Mouse (Mus musculus): ENCODE data around the gene Fgfr1op2. TPM values are rescaled to one million over a fixed set of nuclear protein-coding genes. Genes with fewer than 3 reads are reported as not detected.
A peak's percentile ranks its signal among the peaks of the same experiment; 100 is the strongest.

Fgfr1op2 gene
- polyA plus RNA-seq, 1 experiment, result 11.5 TPM

- no peaks in the 10 kb centered on the region for H3K27me3 ChIP-seq (ENCODE audit: control insufficient read depth)
- no peaks in the 10 kb centered on the region for H3K9me3 ChIP-seq (ENCODE audit: control insufficient read depth, low read length)
- TF ChIP-seq GATA1 (IDR thresholded peaks at IDR 0.05; ENCODE audit: low read length) (no peak), TAL1 (IDR thresholded peaks at IDR 0.05; ENCODE audit: low read length) (no peak)
- H3K4me1 ChIP-seq (ENCODE audit: control insufficient read depth), result peaks cover 44% of the 10 kb centered on the region
- H3K36me3 ChIP-seq (ENCODE audit: control insufficient read depth), result peaks cover 91% of the 10 kb centered on the region
- H3K4me3 ChIP-seq (replicated peaks), result no peak overlapping the region
Observed at GRCm38 (mm10) chr6:146614541-146614940, 37.5 kb downstream of the Fgfr1op2 start.

DNA sequence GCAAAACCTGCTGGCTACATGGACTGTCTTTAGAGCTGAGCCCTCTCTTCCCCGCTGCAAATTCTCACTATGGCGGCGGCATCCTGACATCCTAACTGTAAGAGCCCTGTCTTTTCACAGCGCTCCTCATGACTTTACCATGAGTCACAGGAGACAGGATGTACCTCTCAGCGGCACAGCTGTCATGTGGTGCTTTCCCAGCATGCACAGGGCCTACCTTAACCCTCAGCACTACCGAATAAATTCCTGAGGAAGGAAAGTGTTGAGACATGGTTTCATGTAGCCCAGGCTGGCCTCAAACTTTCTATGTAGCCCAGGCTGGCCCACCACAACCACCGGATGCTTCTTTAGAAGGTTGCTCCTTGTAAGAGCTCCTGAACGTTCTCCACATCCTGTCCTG, 38.9 kb downstream of the Fgfr1op2 start:
- Histone ChIP-seq H3K36me3 (ENCODE audit: control insufficient read depth) (peaks cover 91% of the 10 kb centered on the region), H3K27me3 (ENCODE audit: control insufficient read depth) (no peaks in the 10 kb centered on the region), H3K4me1 (ENCODE audit: control insufficient read depth) (peaks cover 31% of the 10 kb centered on the region), H3K4me3 (replicated peaks) (no peak overlapping the region), H3K9me3 (ENCODE audit: control insufficient read depth, low read length) (no peaks in the 10 kb centered on the region)
- TF ChIP-seq TAL1 (IDR thresholded peaks at IDR 0.05; ENCODE audit: low read length) (no peak), GATA1 (IDR thresholded peaks at IDR 0.05; ENCODE audit: low read length) (no peak)

GRCm38 (mm10) chr6:146616670-146617069, 39.7 kb downstream of the Fgfr1op2 start:
- no peak for TF ChIP-seq GATA1 (IDR thresholded peaks at IDR 0.05; ENCODE audit: low read length)
- no peak for TF ChIP-seq TAL1 (IDR thresholded peaks at IDR 0.05; ENCODE audit: low read length)
- peaks cover 27% of the 10 kb centered on the region for H3K4me1 ChIP-seq (ENCODE audit: control insufficient read depth)
- no peaks in the 10 kb centered on the region for H3K27me3 ChIP-seq (ENCODE audit: control insufficient read depth)
- no peak overlapping the region for H3K4me3 ChIP-seq (replicated peaks)
- H3K9me3 ChIP-seq (ENCODE audit: control insufficient read depth, low read length), result no peaks in the 10 kb centered on the region
- peaks cover 95% of the 10 kb centered on the region for H3K36me3 ChIP-seq (ENCODE audit: control insufficient read depth)

GRCm38 (mm10) chr6:146628123-146628522, 51.1 kb downstream of the Fgfr1op2 start:
- Histone ChIP-seq H3K36me3 (ENCODE audit: control insufficient read depth) (peaks cover 63% of the 10 kb centered on the region), H3K4me1 (ENCODE audit: control insufficient read depth) (peaks cover 52% of the 10 kb centered on the region), H3K4me3 (replicated peaks) (no peak overlapping the region), H3K9me3 (ENCODE audit: control insufficient read depth, low read length) (no peaks in the 10 kb centered on the region), H3K27me3 (ENCODE audit: control insufficient read depth) (no peaks in the 10 kb centered on the region)
- no peak for TF ChIP-seq GATA1 (IDR thresholded peaks at IDR 0.05; ENCODE audit: low read length)

DNA sequence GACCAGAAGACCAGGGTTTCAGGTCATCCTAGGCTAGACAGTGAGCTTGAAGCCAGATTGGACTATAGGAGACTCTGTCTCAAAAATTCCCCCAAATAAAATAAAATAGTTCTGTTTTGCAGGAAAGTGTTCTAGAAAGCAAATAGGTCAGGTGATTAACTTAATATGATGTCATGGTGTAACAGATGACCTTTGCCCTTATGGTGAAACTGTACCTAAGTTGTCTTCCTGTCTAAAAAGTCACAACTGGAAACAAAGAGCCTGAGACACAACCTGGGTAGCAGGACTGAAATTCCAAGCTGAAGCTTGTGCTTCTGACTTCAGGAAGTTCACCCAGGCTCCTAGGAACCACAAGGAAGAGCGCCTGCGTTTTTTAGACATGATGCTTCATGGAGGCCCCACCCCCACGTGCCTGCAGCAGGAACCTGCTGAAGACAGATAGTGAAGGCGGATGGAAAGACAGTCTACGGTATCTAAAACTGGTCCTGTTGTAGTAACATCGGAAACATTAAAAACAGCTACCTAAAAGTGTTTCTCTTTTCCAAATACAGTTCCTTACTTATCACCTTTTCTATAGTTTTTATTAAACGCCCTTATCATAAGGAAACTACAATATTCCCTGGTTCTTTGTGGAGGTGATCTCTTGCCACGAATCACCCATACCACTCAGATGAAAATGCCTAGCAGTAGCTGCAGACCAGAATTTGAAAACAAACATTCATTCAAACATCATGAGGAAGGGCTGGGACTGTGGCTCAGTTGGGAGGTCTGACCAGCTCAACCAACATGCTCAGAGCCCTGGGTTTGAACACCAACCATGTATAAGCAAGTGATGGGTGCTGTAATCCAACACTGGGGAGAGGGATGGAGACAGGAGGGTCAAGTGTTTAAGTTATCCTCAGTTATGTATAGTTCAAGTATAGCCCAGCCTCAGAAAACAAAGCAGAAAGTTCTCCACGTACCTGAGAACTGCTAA, 53.1 kb downstream of the Fgfr1op2 start:
- TF ChIP-seq GATA1 (IDR thresholded peaks at IDR 0.05; ENCODE audit: low read length) (peak; percentile 40; the same call in 1 of the 2 replicates), TAL1 (IDR thresholded peaks at IDR 0.05; ENCODE audit: low read length) (peak; percentile 82)
- Histone ChIP-seq H3K4me1 (ENCODE audit: control insufficient read depth) (peaks cover 66% of the 10 kb centered on the region), H3K36me3 (ENCODE audit: control insufficient read depth) (peaks cover 43% of the 10 kb centered on the region), H3K27me3 (ENCODE audit: control insufficient read depth) (no peaks in the 10 kb centered on the region), H3K4me3 (replicated peaks) (peak overlapping the region; percentile 52), H3K9me3 (ENCODE audit: control insufficient read depth, low read length) (no peaks in the 10 kb centered on the region)

- Histone ChIP-seq H3K27me3 (ENCODE audit: control insufficient read depth) (no peaks in the 10 kb centered on the region), H3K4me3 (replicated peaks) (peak overlapping the region; percentile 43), H3K36me3 (ENCODE audit: control insufficient read depth) (peaks cover 38% of the 10 kb centered on the region), H3K4me1 (ENCODE audit: control insufficient read depth) (peaks cover 68% of the 10 kb centered on the region), H3K9me3 (ENCODE audit: control insufficient read depth, low read length) (no peaks in the 10 kb centered on the region)
- no peak for TF ChIP-seq TAL1 (IDR thresholded peaks at IDR 0.05; ENCODE audit: low read length)
- TF ChIP-seq GATA1 (IDR thresholded peaks at IDR 0.05; ENCODE audit: low read length), result no peak
Observed at GRCm38 (mm10) chr6:146630961-146631360, 54.0 kb downstream of the Fgfr1op2 start.

- Histone ChIP-seq H3K9me3 (ENCODE audit: control insufficient read depth, low read length) (no peaks in the 10 kb centered on the region), H3K4me3 (replicated peaks) (peak overlapping the region; percentile 41), H3K27me3 (ENCODE audit: control insufficient read depth) (no peaks in the 10 kb centered on the region), H3K4me1 (ENCODE audit: control insufficient read depth) (peaks cover 68% of the 10 kb centered on the region), H3K36me3 (ENCODE audit: control insufficient read depth) (peaks cover 29% of the 10 kb centered on the region)
- TF ChIP-seq GATA1 (IDR thresholded peaks at IDR 0.05; ENCODE audit: low read length) (no peak), TAL1 (IDR thresholded peaks at IDR 0.05; ENCODE audit: low read length) (no peak)
Observed at GRCm38 (mm10) chr6:146631847-146632246, 54.8 kb downstream of the Fgfr1op2 start.

DNA sequence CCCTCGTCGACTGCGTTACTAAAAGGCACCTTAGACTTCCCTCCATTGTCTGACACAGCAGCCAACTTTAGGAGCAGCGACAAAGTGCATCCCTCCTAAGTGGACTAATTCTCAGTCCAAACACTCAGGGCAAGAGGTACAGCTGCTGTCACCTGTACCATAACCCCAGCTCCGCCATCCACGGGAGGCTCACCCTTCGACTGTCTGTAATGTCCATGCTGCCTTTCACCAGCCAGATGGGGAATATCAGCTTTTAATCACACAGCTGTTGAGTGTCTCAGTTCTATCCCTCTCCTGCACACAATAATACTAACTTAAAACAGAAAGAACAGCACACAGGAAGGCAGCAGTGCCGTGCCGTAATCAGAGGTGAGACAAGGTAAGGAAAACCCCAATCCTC, 55.4 kb downstream of the Fgfr1op2 start:
- H3K9me3 ChIP-seq (ENCODE audit: control insufficient read depth, low read length), result no peaks in the 10 kb centered on the region
- peak overlapping the region; percentile 41 for H3K4me3 ChIP-seq (replicated peaks)
- TF ChIP-seq GATA1 (IDR thresholded peaks at IDR 0.05; ENCODE audit: low read length), result no peak
- no peak for TF ChIP-seq TAL1 (IDR thresholded peaks at IDR 0.05; ENCODE audit: low read length)
- no peaks in the 10 kb centered on the region for H3K27me3 ChIP-seq (ENCODE audit: control insufficient read depth)
- H3K36me3 ChIP-seq (ENCODE audit: control insufficient read depth), result peaks cover 26% of the 10 kb centered on the region
- peaks cover 65% of the 10 kb centered on the region for H3K4me1 ChIP-seq (ENCODE audit: control insufficient read depth)

DNA sequence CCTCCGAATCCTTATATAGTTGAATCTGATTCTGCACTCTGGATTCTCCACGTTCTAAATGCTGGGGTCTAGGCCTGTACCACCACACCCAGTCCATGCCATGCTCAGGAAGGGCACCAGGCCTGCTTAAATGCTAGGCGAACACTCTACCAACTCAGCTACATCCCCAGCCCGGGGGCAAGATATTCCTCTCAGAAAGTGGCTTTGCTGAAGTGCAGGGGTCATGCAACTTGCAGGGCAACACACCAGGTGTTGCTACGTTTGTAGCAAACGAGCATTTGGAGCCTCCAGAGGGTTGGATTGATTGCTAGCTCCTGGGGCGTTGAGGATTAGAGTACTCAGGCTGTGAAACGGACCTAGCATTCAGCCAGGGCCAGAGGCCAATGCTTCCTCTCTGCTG, 56.1 kb downstream of the Fgfr1op2 start:
- H3K4me1 ChIP-seq (ENCODE audit: control insufficient read depth), result peaks cover 60% of the 10 kb centered on the region
- H3K4me3 ChIP-seq (replicated peaks), result peak overlapping the region; percentile 89
- H3K9me3 ChIP-seq (ENCODE audit: control insufficient read depth, low read length), result no peaks in the 10 kb centered on the region
- H3K36me3 ChIP-seq (ENCODE audit: control insufficient read depth), result peaks cover 21% of the 10 kb centered on the region
- no peak for TF ChIP-seq GATA1 (IDR thresholded peaks at IDR 0.05; ENCODE audit: low read length)
- TF ChIP-seq TAL1 (IDR thresholded peaks at IDR 0.05; ENCODE audit: low read length), result no peak
- H3K27me3 ChIP-seq (ENCODE audit: control insufficient read depth), result no peaks in the 10 kb centered on the region
